Comparison of ENCODE assay signal across 23 mouse cellular contexts in the genomic region with DNA sequence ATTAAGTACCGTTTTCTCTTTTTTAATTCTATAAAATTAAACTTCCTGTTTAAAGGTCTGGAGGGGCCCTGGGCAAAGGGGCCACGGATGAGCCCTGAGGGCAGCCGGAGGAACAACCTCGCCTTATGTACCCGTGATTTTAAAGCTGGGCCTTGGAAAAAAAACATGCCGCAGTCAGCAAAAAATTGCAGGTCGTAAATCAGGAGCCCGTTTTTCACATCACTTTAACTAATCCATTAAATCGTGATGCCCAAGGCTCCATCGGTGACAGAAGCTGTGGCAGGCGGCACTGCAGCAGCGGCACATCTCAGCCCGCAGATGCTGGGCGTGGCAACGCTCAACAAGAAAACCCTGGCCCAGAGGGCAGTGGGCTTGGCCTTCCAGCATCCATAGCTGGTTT.
DNase-seq lines count a peak whose midpoint lies in the region; ATAC-seq lines count a peak whose summit lies in the region.
"Had no signal": no experiment of that assay in that cellular context is flagged by ENCODE, and none has a peak within 500 bp of the region (broad histone marks: within the 10 kb centered on the region; RNA-seq: fewer than 3 reads in every experiment).

No protein-coding gene starts in this region.

- intact Hi-C loops in left cerebral cortex, postnatal 25 days (cut with DNase I) = no loop called here

- no peaks in the 10 kb centered on the region for H3K36me3 ChIP-seq in limb, embryonic 15.5 days
- H3K36me3 ChIP-seq: embryonic facial prominence, embryonic 12.5 days; forebrain, embryonic 15.5 days; intestine, embryonic 15.5 days; kidney, embryonic 15.5 days; liver, embryonic 13.5 days; midbrain, embryonic 10.5 days; stomach, embryonic 15.5 days had no signal

- DNase-seq in embryo, embryonic 11 days = peak; percentile 47
- no peak for DNase-seq in embryo, embryonic 10 days (ENCODE audit: low spot score)
- peak; percentile 5 for DNase-seq in urinary bladder, postnatal 10 days (ENCODE audit: low spot score)
- DNase-seq in urinary bladder, postnatal 14 days (ENCODE audit: low spot score) = no peak
- DNase-seq in c-Kit-positive CD71-positive TER-119-positive erythroid progenitor cells, embryonic 14.5 days (ENCODE audit: low spot score) = no peak
- no peak for DNase-seq in left cerebral cortex, postnatal 25 days (ENCODE audit: low spot score in 2 of 2)
- DNase-seq in frontal cortex, postnatal 25 days (ENCODE audit: low spot score in 2 of 2) = no peak
- DNase-seq: adrenal gland, postnatal 36 days; cerebellum, adult 2 months; heart, postnatal 10 days; liver, embryonic 13.5 days; lung, embryonic 14.5 days; thymus, adult 2 months had no signal

- H3K27ac ChIP-seq in limb, embryonic 15.5 days = peak overlapping the region; percentile 52; the same call in 1 of the 2 replicates
- H3K27ac ChIP-seq: embryonic facial prominence, embryonic 12.5 days; forebrain, embryonic 15.5 days; hindbrain, embryonic 14.5 days; intestine, embryonic 15.5 days; kidney, embryonic 15.5 days; liver, embryonic 13.5 days; midbrain, embryonic 10.5 days; stomach, embryonic 15.5 days had no signal

- H3K9me3 ChIP-seq in limb, embryonic 15.5 days = no peaks in the 10 kb centered on the region
- H3K9me3 ChIP-seq: embryonic facial prominence, embryonic 12.5 days; forebrain, embryonic 15.5 days; intestine, embryonic 15.5 days; kidney, embryonic 15.5 days; liver, embryonic 13.5 days; midbrain, embryonic 10.5 days; stomach, embryonic 15.5 days had no signal

- H3K4me1 ChIP-seq in limb, embryonic 15.5 days = peaks cover 44% of the 10 kb centered on the region
- H3K4me1 ChIP-seq: intestine, embryonic 15.5 days had no signal

- no peak overlapping the region for H3K4me3 ChIP-seq in limb, embryonic 15.5 days
- H3K4me3 ChIP-seq: embryonic facial prominence, embryonic 12.5 days; erythroblast, embryonic 14.5 days; forebrain, embryonic 15.5 days; intestine, embryonic 15.5 days; kidney, embryonic 15.5 days; liver, embryonic 13.5 days; midbrain, embryonic 10.5 days; stomach, embryonic 15.5 days had no signal

- WGBS in limb, embryonic 15.5 days = 9% methylated on average over 15 of the region's 15 CpGs

- H3K27me3 ChIP-seq in limb, embryonic 15.5 days = peaks cover 25% of the 10 kb centered on the region
- H3K27me3 ChIP-seq: embryonic facial prominence, embryonic 12.5 days; forebrain, embryonic 15.5 days; intestine, embryonic 15.5 days; stomach, embryonic 15.5 days had no signal

- 0 out of 2 replicates have a peak overlapping the region, but pooled peaks have one; percentile 8 for H3K4me2 ChIP-seq in limb, embryonic 15.5 days
- H3K4me2 ChIP-seq: embryonic facial prominence, embryonic 12.5 days; forebrain, embryonic 15.5 days; heart, embryonic 11.5 days; hindbrain, embryonic 14.5 days; intestine, embryonic 15.5 days; kidney, embryonic 15.5 days; liver, embryonic 13.5 days; lung, embryonic 14.5 days; stomach, embryonic 15.5 days had no signal

- no peak for ATAC-seq in limb, embryonic 15.5 days (ENCODE audit: insufficient number of reproducible peaks, low FRiP score, low TSS enrichment, low read depth)
- ATAC-seq: forebrain, embryonic 15.5 days; intestine, embryonic 15.5 days had no signal

- no peak overlapping the region for H3K9ac ChIP-seq in limb, embryonic 15.5 days
- H3K9ac ChIP-seq: embryonic facial prominence, embryonic 12.5 days; forebrain, embryonic 15.5 days; hindbrain, embryonic 14.5 days; intestine, embryonic 15.5 days; kidney, embryonic 15.5 days; liver, embryonic 13.5 days; lung, embryonic 14.5 days; stomach, embryonic 15.5 days had no signal

Comparison
In these comparisons a context has a peak if more than half of its experiments do, and no peak if none do; other contexts are left out.
1. DNase-seq: peak in embryo, embryonic 11 days (single experiment) and urinary bladder, postnatal 10 days (single experiment); none in embryo, embryonic 10 days (single experiment), urinary bladder, postnatal 14 days (single experiment), c-Kit-positive CD71-positive TER-119-positive erythroid progenitor cells, embryonic 14.5 days (single experiment), left cerebral cortex, postnatal 25 days (0 of 2) and frontal cortex, postnatal 25 days (0 of 2).